Mouse (Mus musculus) spleen, adult 2 months (tissue): ENCODE data around the gene Jarid2.
"Not testable (repeated sequence)": the region's sequence is repeated elsewhere in the genome, so short reads cannot be mapped to it uniquely, and the experiment has no call there.

ENCODE experiments used
- CTCF ChIP-seq: fragments of 200-500 bp; IDR thresholded peaks from 2 replicates; pipeline ENCODE4 v1.5.1; 2011; ENCODE audit warnings: mild to moderate bottlenecking, inconsistent platforms; ENCODE audit not compliant: insufficient read depth, insufficient read length, insufficient replicate concordance; ENCODE audit errors: extremely low read depth
- POLR2A ChIP-seq: fragments of 200-500 bp; IDR thresholded peaks from 2 replicates; pipeline ENCODE4 v1.6.1; 2011; ENCODE audit warnings: low read depth, low read length, inconsistent platforms

DNA sequence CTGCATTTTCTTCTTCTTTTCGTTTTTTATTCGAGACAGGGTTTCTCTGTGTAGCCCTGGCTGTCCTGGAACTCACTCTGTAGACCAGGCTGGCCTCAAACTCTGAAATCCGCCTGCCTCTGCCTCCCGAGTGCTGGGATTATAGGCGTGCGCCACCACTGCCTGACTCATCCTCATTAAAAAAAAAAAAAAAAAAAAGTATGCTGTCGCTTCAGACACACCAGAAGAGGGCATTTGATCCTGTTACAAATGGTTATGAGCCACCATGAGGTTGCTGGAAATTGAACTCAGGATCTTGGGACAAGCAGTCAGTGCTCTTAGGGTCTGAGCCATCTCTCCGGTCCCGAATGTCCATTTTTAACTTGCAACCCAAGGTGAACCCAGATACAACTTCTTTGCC is 5.8 kb upstream of the Jarid2 start:
- not testable (repeated sequence) for TF ChIP-seq CTCF, POLR2A
